Mouse (Mus musculus) forebrain, embryonic 16.5 days (tissue): ENCODE results near the gene Mtmr1. TPM values are rescaled to one million over a fixed set of nuclear protein-coding genes. Genes with fewer than 3 reads are reported as not detected.

Experiments used
- polyA plus RNA-seq: library from polyadenylated mRNA; unstranded; fragments of >200 nt; fragmentation: Nextera tagmentation; extraction: Ambion mirVana; gene quantifications from 2 replicates; pipeline ENCODE4 v1.2.1, GENCODE M21; 2015

The Mtmr1 gene
- polyA plus RNA-seq, 1 experiment from 2014 or later: 18.2 TPM

Other genes starting within 250 kb of the Mtmr1 start
- 4.4 and 5.5 TPM in 2 replicates for gene Mtm1, start 154.0 kb upstream of the Mtmr1 start, polyA plus RNA-seq
- 64.6 and 71.6 TPM in 2 replicates for gene Cd99l2, start 128.1 kb downstream of the Mtmr1 start, polyA plus RNA-seq
- 519 and 535 TPM in 2 replicates for gene Hmgb3, start 191.2 kb downstream of the Mtmr1 start, polyA plus RNA-seq